Mouse (Mus musculus) hindbrain, embryonic 13.5 days (tissue): ENCODE measurements around the gene Nipsnap2. TPM values are rescaled to one million over a fixed set of nuclear protein-coding genes. Genes with fewer than 3 reads are reported as not detected.
A peak's percentile ranks its signal among the peaks of the same experiment; 100 is the strongest.
"Not testable (repeated sequence)": the region's sequence is repeated elsewhere in the genome, so short reads cannot be mapped to it uniquely, and the experiment has no call there.

Experiments
- ATAC-seq: fragments of 200-750 bp; cut with Nextera tagmentation; 2 replicates; pipeline ENCODE4 v1.8.0; 2017; ENCODE audit warnings: moderate TSS enrichment; ENCODE audit not compliant: low FRiP score
- H3K27ac ChIP-seq: fragments of 300-500 bp; sonication (generic); 2 replicates; pipeline ENCODE4 v1.5.1; 2015; ENCODE audit warnings: inconsistent platforms, mild to moderate bottlenecking, moderate library complexity
- H3K27me3 ChIP-seq: fragments of 300-500 bp; sonication (generic); 2 replicates; pipeline ENCODE4 v1.6.1; 2015; ENCODE audit warnings: mild to moderate bottlenecking, inconsistent platforms
- H3K36me3 ChIP-seq: fragments of 300-500 bp; sonication (generic); 2 replicates; pipeline ENCODE4 v1.6.1; 2015; ENCODE audit warnings: mild to moderate bottlenecking, inconsistent platforms
- H3K4me1 ChIP-seq: fragments of 300-500 bp; sonication (generic); replicated peaks from 2 replicates; pipeline ENCODE4 v1.6.1; 2015; ENCODE audit warnings: inconsistent platforms
- H3K4me2 ChIP-seq: fragments of 300-500 bp; sonication (generic); 2 replicates; pipeline ENCODE4 v1.6.1; 2015; ENCODE audit warnings: inconsistent platforms, mild to moderate bottlenecking, moderate library complexity
- H3K4me3 ChIP-seq: fragments of 300-500 bp; sonication (generic); 2 replicates; pipeline ENCODE4 v1.5.1; 2015; ENCODE audit warnings: mild to moderate bottlenecking, inconsistent platforms
- H3K9ac ChIP-seq: fragments of 300-500 bp; sonication (generic); 2 replicates; pipeline ENCODE4 v1.6.1; 2015; ENCODE audit warnings: mild to moderate bottlenecking, inconsistent platforms
- H3K9me3 ChIP-seq: fragments of 300-500 bp; sonication (generic); 2 replicates; pipeline ENCODE4 v1.6.1; 2016; ENCODE audit warnings: inconsistent platforms
- WGBS: fragments of 180-500 bp; shearing (Covaris S2); methylation state at CpG from one replicate; pipeline ENCODE4 v1.1.7; 2015; 5-methylcytosine and 5-hydroxymethylcytosine counted together
- polyA plus RNA-seq: library from polyadenylated mRNA; unstranded; fragments of >200 nt; fragmentation: Nextera tagmentation; extraction: Ambion mirVana; gene quantifications from 2 replicates; pipeline ENCODE4 v1.2.1, GENCODE M21; 2015

Nipsnap2 gene
- polyA plus RNA-seq, result 89.1 and 95.3 TPM in 2 replicates

GRCm38 (mm10) chr5:129724834-129725773 lies at the start of gene Nipsnap2:
Gene Nipsnap2 (plus strand): TSS chr5:129725063.
- Histone ChIP-seq H3K4me1 (peaks cover 44% of the 10 kb centered on the region), H3K27ac (peak within 1 kb of the TSS; percentile 90), H3K9ac (peak within 1 kb of the TSS; percentile 91), H3K36me3 (peaks cover 1% of the 10 kb centered on the region), H3K27me3 (no peaks in the 10 kb centered on the region), H3K4me2 (peak within 1 kb of the TSS; percentile 59), H3K4me3 (peak within 1 kb of the TSS; percentile 78), H3K9me3 (no peaks in the 10 kb centered on the region)
- WGBS, result under 1% methylated on average over 87 of the region's 93 CpGs
- peak; percentile 95 for ATAC-seq

GRCm38 (mm10) chr5:129685141-129685540 lies 39.7 kb upstream of the Nipsnap2 start:
- not testable (repeated sequence) for H3K9me3 ChIP-seq, H3K9ac ChIP-seq, H3K4me2 ChIP-seq, H3K4me3 ChIP-seq, ATAC-seq, H3K36me3 ChIP-seq, H3K27ac ChIP-seq, H3K27me3 ChIP-seq, H3K4me1 ChIP-seq
- WGBS, result 97% methylated on average over 5 of the region's 5 CpGs

GRCm38 (mm10) chr5:129687621-129688020 lies 37.2 kb upstream of the Nipsnap2 start:
- H3K9me3 ChIP-seq, result no peaks in the 10 kb centered on the region
- H3K4me1 ChIP-seq, result no peaks in the 10 kb centered on the region
- 86% methylated on average over 7 of the region's 7 CpGs for WGBS
- H3K4me3 ChIP-seq, result no peak overlapping the region
- H3K9ac ChIP-seq, result no peak overlapping the region
- H3K27ac ChIP-seq, result no peak overlapping the region
- H3K4me2 ChIP-seq, result no peak overlapping the region
- no peaks in the 10 kb centered on the region for H3K27me3 ChIP-seq
- ATAC-seq, result no peak
- no peaks in the 10 kb centered on the region for H3K36me3 ChIP-seq

- ATAC-seq, result no peak
- H3K4me1 ChIP-seq, result no peaks in the 10 kb centered on the region
- no peak overlapping the region for H3K4me3 ChIP-seq
- no peak overlapping the region for H3K9ac ChIP-seq
- no peaks in the 10 kb centered on the region for H3K9me3 ChIP-seq
- no peak overlapping the region for H3K4me2 ChIP-seq
- H3K27ac ChIP-seq, result no peak overlapping the region
- WGBS, result 86% methylated on average over 3 of the region's 3 CpGs
- no peaks in the 10 kb centered on the region for H3K27me3 ChIP-seq
- H3K36me3 ChIP-seq, result no peaks in the 10 kb centered on the region
Measured at GRCm38 (mm10) chr5:129690528-129690927, 34.3 kb upstream of the Nipsnap2 start.

GRCm38 (mm10) chr5:129700506-129700905 lies 24.4 kb upstream of the Nipsnap2 start:
- Histone ChIP-seq H3K4me2 (no peak overlapping the region), H3K9me3 (no peaks in the 10 kb centered on the region), H3K36me3 (no peaks in the 10 kb centered on the region), H3K27me3 (peaks cover 12% of the 10 kb centered on the region; the same call in 1 of the 2 replicates), H3K4me3 (no peak overlapping the region), H3K4me1 (no peaks in the 10 kb centered on the region), H3K9ac (no peak overlapping the region), H3K27ac (no peak overlapping the region)
- ATAC-seq, result no peak
- 38% methylated on average over 2 of the region's 2 CpGs for WGBS

- Histone ChIP-seq H3K36me3 (no peaks in the 10 kb centered on the region), H3K4me1 (no peaks in the 10 kb centered on the region), H3K9ac (no peak overlapping the region), H3K4me2 (no peak overlapping the region), H3K4me3 (no peak overlapping the region), H3K9me3 (no peaks in the 10 kb centered on the region), H3K27ac (no peak overlapping the region), H3K27me3 (peaks cover 12% of the 10 kb centered on the region; the same call in 1 of the 2 replicates)
- WGBS, result 83% methylated on average over 1 of the region's 1 CpGs
- no peak for ATAC-seq
Measured at GRCm38 (mm10) chr5:129701706-129702105, 23.2 kb upstream of the Nipsnap2 start.

GRCm38 (mm10) chr5:129703368-129703767 lies 21.5 kb upstream of the Nipsnap2 start:
- Histone ChIP-seq H3K4me1 (no peaks in the 10 kb centered on the region), H3K4me3 (no peak overlapping the region), H3K4me2 (no peak overlapping the region), H3K9ac (no peak overlapping the region), H3K27me3 (peaks cover 12% of the 10 kb centered on the region; the same call in 1 of the 2 replicates), H3K27ac (no peak overlapping the region), H3K9me3 (no peaks in the 10 kb centered on the region), H3K36me3 (no peaks in the 10 kb centered on the region)
- ATAC-seq, result no peak

- no peak within 1 kb of the TSS for H3K9ac ChIP-seq
- H3K4me3 ChIP-seq, result no peak within 1 kb of the TSS
- no peak within 1 kb of the TSS for H3K4me2 ChIP-seq
- peaks cover 11% of the 10 kb centered on the region; the same call in 1 of the 2 replicates for H3K27me3 ChIP-seq
- no peaks in the 10 kb centered on the region for H3K9me3 ChIP-seq
- H3K27ac ChIP-seq, result no peak within 1 kb of the TSS
- WGBS, result 67% methylated on average over 2 of the region's 2 CpGs
- ATAC-seq, result no peak
- H3K36me3 ChIP-seq, result no peaks in the 10 kb centered on the region
- no peaks in the 10 kb centered on the region for H3K4me1 ChIP-seq
Measured at GRCm38 (mm10) chr5:129708412-129708811, 16.5 kb upstream of the Nipsnap2 start, which contains the start of gene Sept14. Gene Sept14 (minus strand): TSS chr5:129708512.

GRCm38 (mm10) chr5:129715326-129715861 lies 9.5 kb upstream of the Nipsnap2 start, which contains the start of gene Mrps17:
Gene Mrps17 (plus strand): TSS chr5:129715497.
- peaks cover 10% of the 10 kb centered on the region for H3K4me1 ChIP-seq
- H3K9ac ChIP-seq, result peak within 1 kb of the TSS; percentile 89
- WGBS, result under 1% methylated on average over 33 of the region's 33 CpGs
- H3K9me3 ChIP-seq, result no peaks in the 10 kb centered on the region
- H3K36me3 ChIP-seq, result peaks cover 36% of the 10 kb centered on the region
- peaks cover 8% of the 10 kb centered on the region; the same call in 1 of the 2 replicates for H3K27me3 ChIP-seq
- ATAC-seq, result peak; percentile 97
- H3K27ac ChIP-seq, result peak within 1 kb of the TSS; percentile 78
- H3K4me2 ChIP-seq, result peak within 1 kb of the TSS; percentile 85
- peak within 1 kb of the TSS; percentile 77 for H3K4me3 ChIP-seq

GRCm38 (mm10) chr5:129717016-129717415 lies 7.8 kb upstream of the Nipsnap2 start:
- Histone ChIP-seq H3K27ac (no peak overlapping the region), H3K4me1 (peaks cover 10% of the 10 kb centered on the region), H3K4me3 (no peak overlapping the region), H3K4me2 (no peak overlapping the region), H3K9me3 (no peaks in the 10 kb centered on the region), H3K36me3 (peaks cover 36% of the 10 kb centered on the region), H3K27me3 (0 out of 2 replicates have a peak, but pooled peaks cover 6% of the 10 kb centered on the region), H3K9ac (no peak overlapping the region)
- WGBS, result 90% methylated on average over 9 of the region's 9 CpGs
- ATAC-seq, result no peak

GRCm38 (mm10) chr5:129720176-129720575 lies 4.7 kb upstream of the Nipsnap2 start:
- no peaks in the 10 kb centered on the region for H3K9me3 ChIP-seq
- no peak for ATAC-seq
- H3K36me3 ChIP-seq, result peaks cover 36% of the 10 kb centered on the region
- H3K27me3 ChIP-seq, result no peaks in the 10 kb centered on the region
- no peak overlapping the region for H3K4me3 ChIP-seq
- no peak overlapping the region for H3K4me2 ChIP-seq
- H3K4me1 ChIP-seq, result peaks cover 17% of the 10 kb centered on the region
- 84% methylated on average over 3 of the region's 3 CpGs for WGBS
- H3K27ac ChIP-seq, result no peak overlapping the region
- H3K9ac ChIP-seq, result no peak overlapping the region

GRCm38 (mm10) chr5:129724268-129724667 lies 595 bp upstream of the Nipsnap2 start:
- peak overlapping the region; percentile 78 for H3K4me3 ChIP-seq
- H3K9me3 ChIP-seq, result no peaks in the 10 kb centered on the region
- 0 out of 2 replicates have a peak, but pooled peaks have one; percentile 3 for ATAC-seq
- no peak overlapping the region for H3K9ac ChIP-seq
- H3K36me3 ChIP-seq, result peaks cover 10% of the 10 kb centered on the region
- H3K27me3 ChIP-seq, result no peaks in the 10 kb centered on the region
- H3K4me2 ChIP-seq, result peak overlapping the region; percentile 59
- 58% methylated on average over 4 of the region's 4 CpGs for WGBS
- H3K4me1 ChIP-seq, result peaks cover 37% of the 10 kb centered on the region
- H3K27ac ChIP-seq, result peak overlapping the region; percentile 90; the same call in 1 of the 2 replicates
